Mouse (Mus musculus) gastrocnemius, postnatal 10 days (tissue): Measurements from ENCODE around the gene Smarca2. TPM values are rescaled to one million over a fixed set of nuclear protein-coding genes. Genes with fewer than 3 reads are reported as not detected.

Experiments used
- DNase-seq: peaks from one replicate; pipeline ENCODE4 v3.0.0; 2021; ENCODE audit warnings: mixed read lengths
- total RNA-seq, 2 experiments: library from RNA; stranded (reverse); gene quantifications; 2 replicates each; pipeline ENCODE4 v1.2.3; 2021

Gene Smarca2
- total RNA-seq, 2 experiments from 2014 or later, result 47.1 to 50.7 TPM

GRCm38 (mm10) chr19:26776066-26777025 is 171.5 kb downstream of the Smarca2 start:
- DNase-seq, result no peak

DNA sequence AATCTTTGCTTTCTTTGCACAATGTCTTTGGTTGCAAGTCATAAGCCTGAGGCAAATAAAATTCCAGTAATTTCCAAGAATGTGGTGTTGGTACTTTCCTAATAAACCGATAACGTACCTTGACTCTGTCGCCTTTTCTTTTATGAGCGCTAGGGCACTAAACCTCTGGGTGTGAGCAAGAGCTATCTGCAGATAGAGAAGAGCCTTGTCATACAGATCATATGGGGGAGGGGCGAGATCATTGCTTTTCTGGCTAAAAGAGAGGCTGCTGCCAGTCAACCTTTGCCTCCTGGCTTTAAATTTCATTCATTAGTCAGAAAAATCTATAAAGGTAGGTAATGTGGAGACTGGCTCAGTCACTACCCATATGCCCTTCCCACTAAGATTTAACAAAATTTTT is 173.3 kb downstream of the Smarca2 start:
- no peak for DNase-seq

DNA sequence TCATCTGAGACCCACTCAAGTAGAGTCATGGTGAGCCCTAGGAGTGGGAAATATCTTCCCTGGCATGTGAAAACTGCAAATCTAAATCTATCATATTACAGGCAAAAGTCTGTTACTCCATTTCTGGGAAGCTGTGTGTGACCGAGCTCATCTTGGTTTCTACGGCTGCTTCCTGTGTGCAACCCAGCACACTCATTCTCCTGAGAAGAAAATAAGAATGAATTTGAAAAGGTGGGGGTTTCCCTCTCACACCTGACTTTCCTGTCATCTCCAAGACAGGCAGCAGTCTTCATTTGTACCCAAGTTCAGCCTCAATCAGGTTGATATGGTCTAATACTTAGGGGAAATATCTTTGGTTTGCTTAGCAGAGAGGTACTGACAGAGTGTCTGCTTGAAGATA is 176.4 kb downstream of the Smarca2 start:
- DNase-seq, result no peak

- DNase-seq, result no peak
These were observed 183.6 kb downstream of the Smarca2 start for GRCm38 (mm10) chr19:26788446-26788845.

DNA sequence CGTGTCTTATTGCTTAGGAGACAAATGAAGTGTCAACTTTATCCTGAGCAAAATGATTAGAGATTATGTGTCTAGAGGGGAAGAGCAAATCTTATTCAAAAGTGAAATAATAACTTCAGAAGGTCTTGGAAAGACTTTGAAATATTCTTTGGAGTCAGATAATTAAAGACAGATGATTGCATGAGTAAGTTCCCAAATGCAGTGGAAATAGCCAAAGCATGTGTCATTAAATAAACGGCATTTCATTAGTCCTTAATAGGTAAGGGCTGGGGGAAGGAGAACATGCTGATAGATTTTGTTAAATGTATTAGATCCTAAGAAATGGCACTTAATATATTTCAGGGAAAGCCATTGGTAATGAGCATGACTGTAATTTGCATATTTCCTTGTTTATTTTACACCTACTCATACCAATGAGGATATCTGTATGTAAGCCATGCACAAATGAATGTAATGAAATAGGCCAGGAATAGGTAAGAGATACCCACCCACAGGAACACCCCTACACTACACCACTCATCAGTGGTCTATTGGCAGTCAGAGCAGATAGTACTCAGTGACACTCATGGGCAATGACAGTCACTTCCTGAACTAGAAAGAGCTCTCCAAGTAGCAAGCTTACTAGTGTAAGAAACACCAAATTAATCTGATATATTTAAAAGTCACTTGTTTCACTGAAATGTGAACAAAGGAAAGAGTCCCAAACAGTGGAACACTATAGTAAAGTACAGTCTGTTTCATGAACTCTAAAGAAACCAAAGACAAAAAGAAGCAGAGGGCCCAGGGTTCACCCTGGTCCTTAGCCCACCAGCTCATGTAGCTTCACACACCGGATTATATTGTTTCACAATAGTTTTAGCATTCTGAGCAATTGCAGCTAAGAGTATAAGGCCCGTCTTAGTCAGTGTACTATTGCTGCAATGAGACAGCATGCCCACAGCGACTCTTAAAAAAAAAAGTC is 185.8 kb downstream of the Smarca2 start:
- DNase-seq, result no peak

DNA sequence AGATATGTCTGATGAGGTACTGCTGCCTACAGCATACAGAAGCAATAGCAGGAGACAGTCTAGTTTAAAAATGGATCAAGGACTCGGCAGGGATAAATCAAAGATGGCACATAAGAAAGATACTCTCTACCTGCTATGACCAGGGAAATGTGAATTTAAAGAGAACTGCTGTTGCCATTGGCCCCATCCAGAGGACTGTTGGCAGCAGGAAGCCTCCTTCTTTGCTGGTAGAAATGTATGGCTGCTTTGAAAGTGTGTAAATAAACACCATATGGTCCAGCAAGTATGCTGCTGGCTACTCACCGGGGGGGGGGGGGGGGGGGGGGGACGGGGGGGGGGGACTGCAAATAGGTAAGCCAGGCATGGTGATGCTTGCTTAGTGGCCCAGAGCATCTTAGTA is 189.5 kb downstream of the Smarca2 start:
- no peak for DNase-seq

- DNase-seq, result no peak
These were observed 191.2 kb downstream of the Smarca2 start for GRCm38 (mm10) chr19:26796006-26796405.

GRCm38 (mm10) chr19:26804401-26804800 is 199.6 kb downstream of the Smarca2 start:
- no peak for DNase-seq

GRCm38 (mm10) chr19:26814629-26815028 is 209.8 kb downstream of the Smarca2 start:
- no peak for DNase-seq

DNA sequence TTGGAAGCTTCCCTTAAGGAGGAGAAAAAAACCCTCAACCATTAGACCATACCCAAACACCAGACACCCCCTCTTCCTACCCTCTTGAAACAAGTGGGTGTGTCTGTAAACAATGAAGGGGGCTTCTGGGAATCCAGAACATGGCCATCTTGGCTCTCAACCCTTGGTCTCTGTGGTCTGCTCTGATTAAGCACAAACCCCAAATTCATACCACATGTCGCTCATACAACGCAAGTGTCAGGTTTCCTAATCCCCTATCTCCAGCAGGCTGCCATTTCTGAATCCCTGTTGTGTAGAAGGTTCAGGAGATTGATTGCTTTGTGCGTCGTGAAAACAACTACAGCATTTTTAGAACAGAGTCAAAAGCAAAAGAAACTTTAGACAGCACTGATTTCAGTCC is 213.1 kb downstream of the Smarca2 start:
- DNase-seq, result no peak
